Comparison of ENCODE assay signal across 9 mouse cellular contexts in the genomic region with DNA sequence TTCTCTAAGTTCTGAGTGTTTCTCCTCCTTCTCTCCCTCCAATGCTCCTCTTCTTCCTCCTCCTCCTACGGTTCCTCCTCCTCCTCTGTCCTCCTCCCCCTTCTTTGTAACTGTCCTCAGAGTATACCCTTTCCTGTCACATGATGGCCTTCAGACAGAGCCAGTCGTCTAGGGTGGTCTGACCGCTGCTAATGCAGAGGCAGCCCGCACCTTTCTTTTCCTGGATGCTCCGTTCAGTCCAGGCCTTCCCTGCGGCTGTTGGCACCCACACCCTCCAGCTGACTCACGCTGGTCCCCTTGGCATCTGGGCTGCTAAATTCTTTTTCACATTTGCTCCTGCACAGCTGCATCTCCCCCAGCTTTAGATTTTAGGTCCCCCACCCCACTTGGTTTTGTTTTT. TPM values are rescaled to one million over a fixed set of nuclear protein-coding genes. Genes with fewer than 3 reads are reported as not detected.
A peak's percentile ranks its signal among the peaks of the same experiment; 100 is the strongest.
DNase-seq lines count a peak whose midpoint lies in the region; ATAC-seq and TF ChIP-seq lines count a peak whose summit lies in the region.
"Had no signal": no experiment of that assay in that cellular context is flagged by ENCODE, and none has a peak within 500 bp of the region (broad histone marks: within the 10 kb centered on the region; RNA-seq: fewer than 3 reads in every experiment).

No protein-coding gene starts in this region.

- H3K4me2 ChIP-seq in stomach, postnatal 0 days (replicated peaks; ENCODE audit: low read depth) = no peak overlapping the region

- H3K9me3 ChIP-seq in hindbrain, embryonic 10.5 days = no peaks in the 10 kb centered on the region
- H3K9me3 ChIP-seq in stomach, postnatal 0 days (ENCODE audit: control insufficient read depth, low read length) = no peaks in the 10 kb centered on the region

- H3K36me3 ChIP-seq in testis, adult 2 months (ENCODE audit: control insufficient read depth, insufficient read depth, low read length) = no peaks in the 10 kb centered on the region
- H3K36me3 ChIP-seq in hindbrain, embryonic 10.5 days = no peaks in the 10 kb centered on the region
- no peaks in the 10 kb centered on the region for H3K36me3 ChIP-seq in stomach, postnatal 0 days (ENCODE audit: control insufficient read depth, insufficient read depth, low read length)

- DNase-seq in testis, postnatal 10 days (ENCODE audit: low spot score) = no peak
- peak; percentile 78 for DNase-seq in fibroblast of lung, adult 2 months (ENCODE audit: low read depth)
- DNase-seq in hindbrain, embryonic 10.5 days (ENCODE audit: low spot score) = peak; percentile 48
- DNase-seq in lung, postnatal 10 days = peak; percentile 58
- no peak for DNase-seq in stomach, postnatal 0 days (ENCODE audit: low spot score)
- DNase-seq in cerebellum, postnatal 14 days = no peak
- no peak for DNase-seq in thymus, postnatal 4 days

- no peak overlapping the region for H3K9ac ChIP-seq in stomach, postnatal 0 days (ENCODE audit: low read length)

- TF ChIP-seq POLR2A in testis, adult 2 months (IDR thresholded peaks at IDR 0.05; ENCODE audit: control insufficient read depth, low read depth, low read length) = no peak

- ATAC-seq in stomach, postnatal 0 days (ENCODE audit: low FRiP score, low TSS enrichment) = peak; percentile 75

- no peak for TF ChIP-seq EP300 in stomach, postnatal 0 days (optimal IDR thresholded peaks at IDR 0.05)

- 20% methylated on average over 7 of the region's 7 CpGs for WGBS in hindbrain, embryonic 10.5 days
- WGBS in stomach, postnatal 0 days = 32% methylated on average over 7 of the region's 7 CpGs

- no peak for TF ChIP-seq CTCF in testis, adult 2 months (IDR thresholded peaks at IDR 0.05; ENCODE audit: control insufficient read depth, insufficient read depth, insufficient replicate concordance, low read depth, low read length)
- no peak for TF ChIP-seq CTCF in stomach, postnatal 0 days (IDR thresholded peaks at IDR 0.05; ENCODE audit: low read depth)

- H3K27ac ChIP-seq in testis, adult 2 months (ENCODE audit: control insufficient read depth, insufficient read depth, low read depth, low read length) = no peak overlapping the region
- peak overlapping the region; percentile 90 for H3K27ac ChIP-seq in hindbrain, embryonic 10.5 days
- peak overlapping the region; percentile 71 for H3K27ac ChIP-seq in stomach, postnatal 0 days (replicated peaks)

- no peaks in the 10 kb centered on the region for H3K27me3 ChIP-seq in testis, adult 2 months (ENCODE audit: control insufficient read depth, insufficient read depth, low read length)
- no peaks in the 10 kb centered on the region for H3K27me3 ChIP-seq in hindbrain, embryonic 10.5 days (ENCODE audit: insufficient read depth, poor library complexity, severe bottlenecking)
- H3K27me3 ChIP-seq in stomach, postnatal 0 days (ENCODE audit: control insufficient read depth, insufficient read depth, low read length) = no peaks in the 10 kb centered on the region

- no peaks in the 10 kb centered on the region; the same call in none of the 2 replicates for H3K4me1 ChIP-seq in testis, adult 2 months (ENCODE audit: control insufficient read depth, insufficient read depth, low read length)
- H3K4me1 ChIP-seq in hindbrain, embryonic 10.5 days (replicated peaks) = peaks cover 39% of the 10 kb centered on the region
- peaks cover 6% of the 10 kb centered on the region; the same call in 1 of the 2 replicates for H3K4me1 ChIP-seq in stomach, postnatal 0 days (replicated peaks; ENCODE audit: control insufficient read depth, insufficient read depth)

- peak overlapping the region; percentile 83 for H3K4me3 ChIP-seq in testis, adult 2 months (ENCODE audit: control insufficient read depth, low read depth, low read length)
- 0 out of 2 replicates have a peak overlapping the region, but pooled peaks have one; percentile 10 for H3K4me3 ChIP-seq in hindbrain, embryonic 10.5 days
- no peak overlapping the region for H3K4me3 ChIP-seq in stomach, postnatal 0 days (ENCODE audit: low read depth, low read length)

RNA-seq across cellular contexts. Expression of a gene that starts 9.8 kb away (rescaled TPM):
- 0.21 TPM in 1 of 2 replicates, not detected in the other for polyA plus RNA-seq in testis, adult 2 months (2012; rRNA removed)
- not detected in 2 replicates for polyA plus RNA-seq in hindbrain, embryonic 10.5 days (2016; fragmentation: Nextera tagmentation; extraction: Ambion mirVana)
- not detected in 2 replicates for polyA plus RNA-seq in stomach, postnatal 0 days (2015; fragmentation: Nextera tagmentation; extraction: Ambion mirVana)
- polyA plus RNA-seq: cortical plate, adult 2 months had no signal

RNA-seq across cellular contexts. Expression of a gene that starts 33.0 kb away (rescaled TPM):
- 24.1 and 29.3 TPM in 2 replicates for polyA plus RNA-seq in testis, adult 2 months (2012; rRNA removed)
- polyA plus RNA-seq in hindbrain, embryonic 10.5 days (2016; fragmentation: Nextera tagmentation; extraction: Ambion mirVana) = 5.5 and 5.9 TPM in 2 replicates
- 2.6 and 3.2 TPM in 2 replicates for polyA plus RNA-seq in stomach, postnatal 0 days (2015; fragmentation: Nextera tagmentation; extraction: Ambion mirVana)

RNA-seq across cellular contexts. Expression of a gene that starts 52.0 kb away (rescaled TPM):
- 12.2 and 14.2 TPM in 2 replicates for polyA plus RNA-seq in testis, adult 2 months (2012; rRNA removed)
- polyA plus RNA-seq in hindbrain, embryonic 10.5 days (2016; fragmentation: Nextera tagmentation; extraction: Ambion mirVana) = 262 and 276 TPM in 2 replicates
- polyA plus RNA-seq in stomach, postnatal 0 days (2015; fragmentation: Nextera tagmentation; extraction: Ambion mirVana) = 53.6 and 56.6 TPM in 2 replicates

Comparison
In these comparisons a context has a peak if more than half of its experiments do, and no peak if none do; other contexts are left out.
1. DNase-seq: peak in fibroblast of lung, adult 2 months (single experiment), hindbrain, embryonic 10.5 days (single experiment) and lung, postnatal 10 days (single experiment); none in testis, postnatal 10 days (single experiment), stomach, postnatal 0 days (single experiment), cerebellum, postnatal 14 days (0 of 2) and thymus, postnatal 4 days (single experiment).